Mouse (Mus musculus): ENCODE measurements around the gene Arhgdia.

DNA sequence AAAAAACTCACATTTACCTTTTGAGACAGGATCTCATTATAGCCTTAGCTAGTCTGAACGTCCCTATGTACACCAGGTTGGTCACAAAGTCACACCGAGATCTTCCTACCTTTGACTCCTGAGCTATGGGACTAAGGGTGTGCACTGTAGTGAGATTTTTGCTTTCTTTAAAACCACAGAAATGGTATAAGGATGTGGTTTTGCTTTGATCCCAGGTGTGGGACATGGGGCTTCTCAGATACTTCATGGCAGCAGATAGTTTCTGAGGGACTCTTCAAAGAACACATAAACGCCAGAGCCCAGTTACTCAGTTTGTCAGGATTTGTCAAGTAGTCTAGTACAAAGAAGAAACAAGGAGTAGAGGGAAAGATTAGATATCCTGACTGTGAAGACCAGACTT is 19.3 kb upstream of the Arhgdia start:
- TF ChIP-seq CTCF (IDR thresholded peaks at IDR 0.05; ENCODE audit: borderline replicate concordance, insufficient read depth, low read length) = no peak
- TF ChIP-seq POLR2A (IDR thresholded peaks at IDR 0.05; ENCODE audit: low read depth, low read length) = no peak

Measured in embryonic fibroblast, embryonic 13.5 days (primary cell).